Mouse (Mus musculus) adrenal gland, postnatal 14 days (tissue): ENCODE measurements around the gene Trpm8. TPM values are rescaled to one million over a fixed set of nuclear protein-coding genes. Genes with fewer than 3 reads are reported as not detected.

Experiments used
- DNase-seq: peaks from one replicate; pipeline ENCODE4 v3.0.0; 2021; ENCODE audit warnings: mixed read lengths
- total RNA-seq: library from RNA; stranded (reverse); gene quantifications from 2 replicates; pipeline ENCODE4 v1.2.3, GENCODE M21; 2021

Gene Trpm8
- total RNA-seq, 1 experiment from 2014 or later: not detected

- peak; percentile 67 for DNase-seq
These were observed 80.1 kb downstream of the Trpm8 start for GRCm38 (mm10) chr1:88357458-88358090.

GRCm38 (mm10) chr1:88358102-88358654 is 80.7 kb downstream of the Trpm8 start:
- DNase-seq: no peak

- no peak for DNase-seq
These were observed 83.6 kb downstream of the Trpm8 start for GRCm38 (mm10) chr1:88361085-88361484.

GRCm38 (mm10) chr1:88366881-88367644 is 89.6 kb downstream of the Trpm8 start:
- DNase-seq: no peak

- peak; percentile 8 for DNase-seq
These were observed 101.0 kb downstream of the Trpm8 start for GRCm38 (mm10) chr1:88378446-88378845.

GRCm38 (mm10) chr1:88391632-88392031 is 114.2 kb downstream of the Trpm8 start:
- no peak for DNase-seq

- no peak for DNase-seq
These were observed 115.9 kb downstream of the Trpm8 start for GRCm38 (mm10) chr1:88393321-88393720.

- no peak for DNase-seq
These were observed 125.9 kb downstream of the Trpm8 start for GRCm38 (mm10) chr1:88403378-88403777.

GRCm38 (mm10) chr1:88406078-88406806 is 128.8 kb downstream of the Trpm8 start:
- no peak for DNase-seq

- no peak for DNase-seq
These were observed 129.3 kb downstream of the Trpm8 start, which contains the start of gene Spp2 for GRCm38 (mm10) chr1:88406807-88407198. TSS of gene Spp2 (plus strand) at chr1:88406961.

GRCm38 (mm10) chr1:88408340-88408739 is 130.9 kb downstream of the Trpm8 start:
- DNase-seq: no peak

GRCm38 (mm10) chr1:88412013-88412412 is 134.6 kb downstream of the Trpm8 start:
- no peak for DNase-seq

GRCm38 (mm10) chr1:88418943-88419342 is 141.5 kb downstream of the Trpm8 start:
- DNase-seq: no peak

GRCm38 (mm10) chr1:88422045-88422444 is 144.6 kb downstream of the Trpm8 start:
- DNase-seq: no peak

- DNase-seq: no peak
These were observed 145.5 kb downstream of the Trpm8 start for GRCm38 (mm10) chr1:88422846-88423395.

- DNase-seq: peak; percentile 87
These were observed 147.3 kb downstream of the Trpm8 start for GRCm38 (mm10) chr1:88424602-88425252.

GRCm38 (mm10) chr1:88427987-88428741 is 150.7 kb downstream of the Trpm8 start:
- no peak for DNase-seq

- no peak for DNase-seq
These were observed 152.0 kb downstream of the Trpm8 start for GRCm38 (mm10) chr1:88429413-88429812.

- no peak for DNase-seq
These were observed 153.8 kb downstream of the Trpm8 start for GRCm38 (mm10) chr1:88431262-88431661.

GRCm38 (mm10) chr1:88432601-88433000 is 155.1 kb downstream of the Trpm8 start:
- DNase-seq: no peak
